Mouse (Mus musculus) adrenal gland, postnatal 4 days (tissue): ENCODE measurements at regions not wholly inside any gene's neighbourhood (a gene's known extent, or its start where the extent isn't known, plus 50 kb on each side); places are given as distances from the start of the nearest gene placed in this dataset.

Experiments
- DNase-seq, 2 experiments: peaks; one replicate each; pipeline ENCODE4 v3.0.0; 2021 to 2022; ENCODE audit warnings: low spot score in 2 of 2, mixed read lengths in 2 of 2

DNA sequence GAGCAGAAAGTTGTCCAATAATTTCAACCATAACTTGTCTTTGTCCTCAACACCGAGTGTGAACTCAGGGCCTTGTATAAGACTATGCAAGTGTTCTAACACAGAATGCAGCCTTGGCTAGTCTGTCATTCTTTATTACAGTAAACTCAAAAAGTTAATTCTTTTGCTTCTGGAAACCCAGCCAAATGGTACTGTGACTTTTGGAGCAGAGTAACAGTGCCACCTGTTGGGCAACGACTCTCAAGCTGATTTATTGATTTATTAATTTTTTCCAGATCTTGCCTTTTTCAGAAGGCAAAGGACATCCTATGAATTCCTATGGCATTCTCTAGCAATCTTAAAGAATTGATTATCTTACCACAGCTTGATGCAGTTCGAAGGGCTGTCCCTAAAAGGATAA is 51.1 kb upstream of the C1qtnf3 start:
- DNase-seq: peak in 1 of 2 experiments; percentile 18

DNA sequence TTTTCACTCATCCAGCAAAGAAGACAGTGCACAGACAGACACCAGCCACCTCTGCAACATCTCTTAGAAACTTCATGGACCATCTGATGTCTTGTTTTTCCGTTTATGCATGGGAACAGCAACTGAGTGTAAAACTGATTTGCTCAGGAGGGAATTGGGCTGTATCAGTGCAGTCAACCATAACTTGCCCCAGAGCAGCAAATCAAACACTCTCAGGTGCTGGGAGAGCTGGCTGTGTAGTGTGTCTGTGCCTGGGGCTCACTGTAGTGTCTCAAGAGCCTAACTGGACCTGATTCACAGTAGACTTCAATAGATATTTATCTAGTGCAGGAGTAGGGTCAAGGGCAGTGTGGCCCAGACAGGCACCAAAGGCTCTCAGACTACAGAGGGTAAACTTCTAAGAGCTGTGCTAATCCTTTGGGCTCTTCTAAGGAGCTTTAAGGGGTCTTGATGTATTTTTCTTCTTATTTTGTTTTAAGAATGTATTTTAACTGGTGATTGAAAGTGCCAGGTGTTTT is 50.3 kb upstream of the C1qtnf3 start:
- DNase-seq: no peak
